Mouse (Mus musculus): ENCODE data around the gene Crxos. TPM values are rescaled to one million over a fixed set of nuclear protein-coding genes. Genes with fewer than 3 reads are reported as not detected.

Gene Crxos
- not detected in 2 replicates for polyA plus RNA-seq (2015; fragmentation: Nextera tagmentation; extraction: Ambion mirVana)

DNA sequence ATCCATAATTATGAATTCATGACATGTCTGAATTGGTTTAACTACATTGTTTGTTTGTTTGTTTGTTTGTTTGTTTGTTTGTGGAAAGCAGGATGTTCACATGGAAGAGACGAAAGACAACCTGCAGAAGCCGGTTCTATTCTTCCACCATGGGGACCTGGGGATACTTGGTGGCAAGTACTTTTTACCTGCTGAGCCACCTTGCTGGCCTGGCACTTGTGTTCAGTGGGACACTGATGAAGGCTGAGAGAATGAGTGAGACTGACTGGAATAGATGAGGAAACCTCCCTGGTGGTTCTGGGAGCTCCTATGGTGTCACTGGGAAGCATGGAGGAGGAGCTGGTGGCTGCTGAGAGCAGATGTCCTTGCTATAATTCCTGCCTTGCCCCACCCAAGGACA, at the start of gene Crxos:
Crxos (plus strand) TSS at position 301 of the 400 bp plus-strand sequence.
- H3K4me3 ChIP-seq (replicated peaks), result no peak within 1 kb of the TSS
- no peak within 1 kb of the TSS for H3K9ac ChIP-seq
- no peak within 1 kb of the TSS for H3K27ac ChIP-seq
- H3K4me2 ChIP-seq, result no peak within 1 kb of the TSS
- ATAC-seq (replicated peaks; ENCODE audit: low FRiP score), result no peak
- WGBS, result 95% methylated on average over 2 of the region's 2 CpGs
- H3K36me3 ChIP-seq, result no peaks in the 10 kb centered on the region
- no peaks in the 10 kb centered on the region for H3K9me3 ChIP-seq (replicated peaks)
- no peaks in the 10 kb centered on the region for H3K4me1 ChIP-seq
- no peaks in the 10 kb centered on the region for H3K27me3 ChIP-seq

DNA sequence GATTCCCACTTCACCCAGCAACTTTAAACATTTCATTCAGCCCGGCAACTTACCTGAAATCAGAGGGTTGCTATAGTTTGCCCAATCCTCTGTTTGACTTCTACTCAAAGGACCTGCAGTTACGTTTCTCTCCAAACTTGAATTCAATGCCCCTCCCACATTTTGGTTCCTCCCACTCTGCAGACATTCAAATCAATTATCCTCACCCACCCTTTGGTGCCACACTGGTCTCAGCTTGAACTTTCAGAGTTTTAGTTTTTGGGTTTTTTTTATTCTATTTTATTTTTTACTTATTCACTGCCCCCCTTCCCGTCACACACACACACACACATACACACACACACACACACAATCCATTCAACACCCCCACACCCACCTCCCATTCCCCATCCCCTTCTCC, 42.8 kb upstream of the Crxos start, which contains the start of gene Obox6:
Obox6 (minus strand) TSS at position 101 of the 400 bp plus-strand sequence.
- H3K9me3 ChIP-seq (replicated peaks), result 0 out of 2 replicates have a peak, but pooled peaks cover 6% of the 10 kb centered on the region
- no peaks in the 10 kb centered on the region for H3K27me3 ChIP-seq
- no peak for ATAC-seq (replicated peaks; ENCODE audit: low FRiP score)
- no peak within 1 kb of the TSS for H3K9ac ChIP-seq
- H3K4me3 ChIP-seq (replicated peaks), result no peak within 1 kb of the TSS
- no peak within 1 kb of the TSS for H3K27ac ChIP-seq
- no peaks in the 10 kb centered on the region for H3K4me1 ChIP-seq
- WGBS, result 98% methylated on average over 3 of the region's 3 CpGs
- H3K4me2 ChIP-seq, result no peak within 1 kb of the TSS
- H3K36me3 ChIP-seq, result no peaks in the 10 kb centered on the region

DNA sequence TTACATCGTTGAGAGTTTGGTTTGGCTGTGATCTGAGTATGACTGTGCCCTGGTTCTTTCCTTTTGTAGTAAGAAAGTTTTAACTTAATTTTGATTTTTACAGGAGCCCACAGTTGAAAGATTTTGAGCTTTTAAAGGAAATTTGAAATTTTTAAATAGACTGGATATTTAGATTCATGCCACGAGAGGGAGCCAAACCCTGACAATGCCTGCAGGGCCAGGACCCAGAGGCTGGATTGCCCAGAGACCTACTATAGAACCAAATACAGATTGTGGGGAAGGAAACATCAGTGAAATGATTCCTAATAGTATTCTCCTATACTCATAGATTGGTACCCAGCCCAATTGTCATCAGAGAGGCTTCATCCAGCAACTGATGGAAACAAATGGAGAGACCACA, 22.8 kb upstream of the Crxos start:
- Histone ChIP-seq H3K9me3 (replicated peaks) (no peaks in the 10 kb centered on the region), H3K4me1 (no peaks in the 10 kb centered on the region), H3K36me3 (no peaks in the 10 kb centered on the region), H3K27ac (no peak overlapping the region), H3K27me3 (no peaks in the 10 kb centered on the region), H3K4me3 (replicated peaks) (no peak overlapping the region), H3K9ac (no peak overlapping the region), H3K4me2 (no peak overlapping the region)
- 44% methylated on average over 2 of the region's 2 CpGs for WGBS
- ATAC-seq (replicated peaks; ENCODE audit: low FRiP score), result no peak

- no peak overlapping the region for H3K4me3 ChIP-seq (replicated peaks)
These were observed 18.3 kb upstream of the Crxos start for GRCm38 (mm10) chr7:15864104-15864503.

GRCm38 (mm10) chr7:15879756-15880155, 2.7 kb upstream of the Crxos start, which contains the start of gene Crx:
Crx (minus strand) TSS chr7:15879968.
- Histone ChIP-seq H3K4me1 (no peaks in the 10 kb centered on the region), H3K27ac (no peak within 1 kb of the TSS), H3K9ac (no peak within 1 kb of the TSS), H3K4me2 (no peak within 1 kb of the TSS), H3K4me3 (replicated peaks) (no peak within 1 kb of the TSS), H3K27me3 (no peaks in the 10 kb centered on the region), H3K36me3 (no peaks in the 10 kb centered on the region), H3K9me3 (replicated peaks) (no peaks in the 10 kb centered on the region)
- ATAC-seq (replicated peaks; ENCODE audit: low FRiP score), result no peak
- WGBS, result 35% methylated on average over 4 of the region's 4 CpGs

More at GRCm38 (mm10) chr7:15864104-15864503, 18.3 kb upstream of the Crxos start:
- Histone ChIP-seq H3K4me2 (no peak overlapping the region), H3K4me1 (no peaks in the 10 kb centered on the region), H3K27me3 (no peaks in the 10 kb centered on the region), H3K27ac (no peak overlapping the region), H3K36me3 (no peaks in the 10 kb centered on the region), H3K9ac (no peak overlapping the region), H3K9me3 (replicated peaks) (no peaks in the 10 kb centered on the region)
- no peak for ATAC-seq (replicated peaks; ENCODE audit: low FRiP score)
- 76% methylated on average over 4 of the region's 4 CpGs for WGBS

DNA sequence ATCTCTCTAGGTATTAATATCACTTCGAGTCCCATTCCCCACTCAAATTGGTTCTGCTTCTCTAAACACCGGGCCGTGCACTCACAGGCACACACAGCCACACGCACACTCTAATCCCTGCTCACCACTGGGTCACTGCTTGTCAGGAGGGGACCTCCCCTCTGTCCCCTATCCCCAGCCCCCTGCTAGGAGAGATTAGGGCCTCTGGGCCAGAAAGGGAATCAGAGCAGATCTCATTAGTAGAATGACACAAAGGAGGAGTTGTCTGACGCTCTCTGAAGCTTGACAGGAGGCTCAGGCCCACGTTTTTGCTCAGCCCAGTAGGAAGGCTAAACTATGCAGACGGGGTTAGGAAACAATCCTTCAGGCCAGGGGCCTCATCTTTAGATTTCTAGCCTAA, 1.0 kb upstream of the Crxos start:
- Histone ChIP-seq H3K27ac (no peak overlapping the region), H3K27me3 (no peaks in the 10 kb centered on the region), H3K4me3 (replicated peaks) (no peak overlapping the region), H3K36me3 (no peaks in the 10 kb centered on the region), H3K9me3 (replicated peaks) (no peaks in the 10 kb centered on the region), H3K4me2 (no peak overlapping the region), H3K9ac (no peak overlapping the region), H3K4me1 (no peaks in the 10 kb centered on the region)
- 23% methylated on average over 7 of the region's 7 CpGs for WGBS
- no peak for ATAC-seq (replicated peaks; ENCODE audit: low FRiP score)

DNA sequence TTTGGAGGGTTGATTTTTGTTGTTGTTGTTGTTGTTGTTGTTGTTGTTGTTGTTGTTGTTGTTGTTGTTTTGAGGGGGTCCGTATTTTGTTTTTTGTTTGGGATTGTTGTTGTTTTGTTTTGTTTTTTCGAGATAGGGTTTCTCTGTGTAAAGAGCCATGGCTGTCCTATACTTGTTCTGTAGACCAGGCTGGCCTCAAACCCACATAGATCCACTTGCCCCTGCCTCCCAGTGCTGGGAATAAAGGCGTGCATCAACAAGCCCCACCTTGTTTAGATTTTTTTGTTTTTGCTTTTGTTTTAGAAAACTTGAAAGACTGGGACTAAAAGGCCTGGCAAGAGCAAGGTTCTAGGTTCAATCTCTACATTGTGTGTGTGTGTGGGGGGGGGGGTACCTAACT, 586 bp upstream of the Crxos start:
- Histone ChIP-seq H3K4me2 (no peak overlapping the region), H3K9ac (no peak overlapping the region), H3K4me1 (no peaks in the 10 kb centered on the region), H3K9me3 (replicated peaks) (no peaks in the 10 kb centered on the region), H3K27me3 (no peaks in the 10 kb centered on the region), H3K4me3 (replicated peaks) (no peak overlapping the region), H3K27ac (no peak overlapping the region), H3K36me3 (no peaks in the 10 kb centered on the region)
- ATAC-seq (replicated peaks; ENCODE audit: low FRiP score), result no peak
- WGBS, result 75% methylated on average over 3 of the region's 3 CpGs

DNA sequence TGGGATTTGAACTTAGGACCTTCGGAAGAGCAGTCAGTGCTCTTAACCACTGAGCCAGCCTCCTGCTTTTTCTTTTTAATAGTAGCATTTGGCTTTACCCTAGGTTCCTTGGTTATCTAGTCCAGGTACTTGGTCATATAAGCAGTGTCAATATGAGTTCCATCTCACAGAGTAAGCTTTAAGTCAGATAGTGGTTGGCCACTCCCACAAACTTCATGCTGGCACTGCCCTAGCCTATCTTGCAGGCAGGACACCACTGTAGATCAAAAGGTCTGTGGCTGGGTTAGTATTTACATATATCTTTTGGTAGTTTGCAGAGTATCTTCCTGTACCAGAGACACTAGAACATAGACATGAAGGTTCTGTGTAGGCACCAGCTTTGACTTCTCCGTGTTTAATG, 1.7 kb downstream of the Crxos start:
- H3K36me3 ChIP-seq, result no peaks in the 10 kb centered on the region
- H3K27me3 ChIP-seq, result no peaks in the 10 kb centered on the region
- ATAC-seq (replicated peaks; ENCODE audit: low FRiP score), result no peak
- no peak overlapping the region for H3K4me2 ChIP-seq
- no peak overlapping the region for H3K27ac ChIP-seq
- no peak overlapping the region for H3K9ac ChIP-seq
- H3K4me1 ChIP-seq, result no peaks in the 10 kb centered on the region
- 86% methylated on average over 2 of the region's 2 CpGs for WGBS
- no peak overlapping the region for H3K4me3 ChIP-seq (replicated peaks)
- no peaks in the 10 kb centered on the region for H3K9me3 ChIP-seq (replicated peaks)

- Histone ChIP-seq H3K9ac (no peak overlapping the region), H3K4me3 (replicated peaks) (no peak overlapping the region), H3K27me3 (no peaks in the 10 kb centered on the region), H3K4me1 (no peaks in the 10 kb centered on the region), H3K4me2 (no peak overlapping the region), H3K27ac (no peak overlapping the region), H3K9me3 (replicated peaks) (no peaks in the 10 kb centered on the region), H3K36me3 (no peaks in the 10 kb centered on the region)
- 69% methylated on average over 1 of the region's 1 CpGs for WGBS
- ATAC-seq (replicated peaks; ENCODE audit: low FRiP score), result no peak
These were observed 11.8 kb downstream of the Crxos start for GRCm38 (mm10) chr7:15894251-15894650.

DNA sequence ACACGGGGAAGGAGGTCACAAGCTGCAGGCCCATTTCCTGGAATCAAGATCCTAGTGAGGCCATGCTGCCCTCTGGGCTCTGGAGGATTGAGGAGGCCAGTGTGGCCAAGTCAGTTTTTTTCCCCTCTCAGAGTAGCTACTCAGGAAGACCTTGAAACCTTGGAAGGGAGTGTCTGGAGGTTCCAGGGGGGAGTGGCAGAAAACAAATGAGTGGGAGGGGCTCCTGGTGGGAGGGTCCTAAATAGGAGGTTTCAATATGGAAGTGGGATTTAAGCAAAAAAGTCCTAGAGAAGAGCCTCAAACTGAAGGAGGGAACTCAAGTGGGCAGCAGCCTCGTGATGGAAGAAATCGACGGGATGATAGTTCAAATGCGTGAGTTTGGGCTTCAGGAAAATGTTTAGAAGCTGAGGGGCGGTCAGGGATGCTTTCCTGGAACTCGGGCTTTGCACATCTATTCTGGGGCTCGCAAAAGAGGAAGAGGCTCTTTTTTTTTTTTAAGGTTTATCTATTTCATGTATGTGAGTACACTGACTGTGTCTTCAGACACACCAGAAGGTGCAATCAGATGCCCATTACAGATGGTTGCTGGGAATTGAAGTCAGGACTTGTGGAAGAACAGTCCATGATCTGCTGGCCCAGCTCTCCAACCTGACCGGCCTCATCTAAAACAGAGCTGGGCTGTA, 19.1 kb downstream of the Crxos start:
- no peaks in the 10 kb centered on the region for H3K9me3 ChIP-seq (replicated peaks)
- H3K4me1 ChIP-seq, result no peaks in the 10 kb centered on the region
- no peak overlapping the region for H3K27ac ChIP-seq
- no peak overlapping the region for H3K4me3 ChIP-seq (replicated peaks)
- no peak overlapping the region for H3K4me2 ChIP-seq
- H3K27me3 ChIP-seq, result no peaks in the 10 kb centered on the region
- H3K36me3 ChIP-seq, result no peaks in the 10 kb centered on the region
- H3K9ac ChIP-seq, result no peak overlapping the region
- WGBS, result 80% methylated on average over 9 of the region's 9 CpGs
- no peak for ATAC-seq (replicated peaks; ENCODE audit: low FRiP score)

GRCm38 (mm10) chr7:15905861-15906260, 23.4 kb downstream of the Crxos start:
- Histone ChIP-seq H3K27me3 (no peaks in the 10 kb centered on the region), H3K4me3 (replicated peaks) (no peak overlapping the region), H3K9me3 (replicated peaks) (no peaks in the 10 kb centered on the region), H3K36me3 (no peaks in the 10 kb centered on the region), H3K27ac (no peak overlapping the region), H3K4me2 (no peak overlapping the region), H3K9ac (no peak overlapping the region), H3K4me1 (no peaks in the 10 kb centered on the region)
- WGBS, result 87% methylated on average over 7 of the region's 7 CpGs
- no peak for ATAC-seq (replicated peaks; ENCODE audit: low FRiP score)

DNA sequence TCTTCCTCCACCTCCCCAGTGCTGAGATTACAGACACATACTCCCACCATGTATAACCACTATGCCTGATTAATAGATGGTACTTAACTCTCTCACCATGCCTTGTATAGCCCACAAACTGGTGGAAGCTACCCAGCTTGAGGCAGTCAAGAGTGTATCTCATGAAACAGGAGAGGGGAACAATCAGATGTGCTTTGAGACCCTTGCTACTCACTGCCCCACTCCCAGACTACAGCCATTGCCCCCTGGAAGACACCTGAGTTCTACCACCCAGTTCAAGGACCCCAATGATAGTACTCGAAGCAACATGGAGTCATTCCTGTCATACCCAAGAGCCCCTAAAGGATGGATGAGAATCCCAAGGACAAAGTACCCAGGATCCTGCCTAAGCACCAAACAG, 24.2 kb downstream of the Crxos start:
- H3K4me2 ChIP-seq, result no peak overlapping the region
- ATAC-seq (replicated peaks; ENCODE audit: low FRiP score), result no peak
- WGBS, result 93% methylated on average over 1 of the region's 1 CpGs

More for the DNA sequence above, 24.2 kb downstream of the Crxos start:
- no peaks in the 10 kb centered on the region for H3K27me3 ChIP-seq
- H3K27ac ChIP-seq, result no peak overlapping the region
- H3K4me1 ChIP-seq, result no peaks in the 10 kb centered on the region
- H3K4me3 ChIP-seq (replicated peaks), result no peak overlapping the region
- H3K36me3 ChIP-seq, result no peaks in the 10 kb centered on the region
- no peak overlapping the region for H3K9ac ChIP-seq
- no peaks in the 10 kb centered on the region for H3K9me3 ChIP-seq (replicated peaks)
